Mouse (Mus musculus) heart, postnatal 0 days (tissue): Measurements from ENCODE around the gene Setdb2. TPM values are rescaled to one million over a fixed set of nuclear protein-coding genes. Genes with fewer than 3 reads are reported as not detected.
"Not testable (repeated sequence)": the region's sequence is repeated elsewhere in the genome, so short reads cannot be mapped to it uniquely, and the experiment has no call there.

ENCODE experiments used
- ATAC-seq: fragments of 200-750 bp; cut with Nextera tagmentation; 2 replicates; pipeline ENCODE4 v1.8.0; 2017; ENCODE audit warnings: low read depth, moderate number of reproducible peaks, moderate library complexity; ENCODE audit not compliant: insufficient read depth
- DNase-seq: peaks from one replicate; pipeline ENCODE4 v3.0.0-alpha.2; 2016; ENCODE audit warnings: low spot score
- H3K27ac ChIP-seq: fragments of 300-500 bp; sonication (generic); 2 replicates; pipeline ENCODE4 v1.5.1; 2014; ENCODE audit warnings: low read depth, mild to moderate bottlenecking
- H3K27me3 ChIP-seq: fragments of 300-500 bp; sonication (generic); 2 replicates; pipeline ENCODE4 v1.6.1; 2014; ENCODE audit warnings: low read length, mixed read lengths; ENCODE audit not compliant: control insufficient read depth, insufficient read depth
- H3K36me3 ChIP-seq: fragments of 300-500 bp; sonication (generic); replicated peaks from 2 replicates; pipeline ENCODE4 v1.6.1; 2014; ENCODE audit warnings: low read length, mixed read lengths; ENCODE audit not compliant: control insufficient read depth, insufficient read depth
- H3K4me1 ChIP-seq: fragments of 300-500 bp; sonication (generic); 2 replicates; pipeline ENCODE4 v1.6.1; 2014; ENCODE audit warnings: antibody characterized with exemption; ENCODE audit not compliant: control insufficient read depth, insufficient read depth
- H3K4me2 ChIP-seq: fragments of 300-500 bp; sonication (generic); 2 replicates; pipeline ENCODE4 v1.6.1; 2014; ENCODE audit warnings: low read depth, mild to moderate bottlenecking, low read length, moderate library complexity
- H3K4me3 ChIP-seq: fragments of 300-500 bp; sonication (generic); 2 replicates; pipeline ENCODE4 v1.5.1; 2014; ENCODE audit warnings: low read depth, low read length
- H3K9ac ChIP-seq: fragments of 300-500 bp; sonication (generic); replicated peaks from 2 replicates; pipeline ENCODE4 v1.6.1; 2014; ENCODE audit warnings: low read depth, low read length, mixed read lengths
- H3K9me3 ChIP-seq: fragments of 300-500 bp; sonication (generic); replicated peaks from 2 replicates; pipeline ENCODE4 v1.6.1; 2016; ENCODE audit warnings: low read length; ENCODE audit not compliant: control insufficient read depth
- CTCF ChIP-seq: IDR thresholded peaks from 2 replicates; pipeline ENCODE4 v1.5.1; 2016; ENCODE audit warnings: antibody characterized with exemption, control low read depth, low read depth
- EP300 ChIP-seq: IDR thresholded peaks from 2 replicates; pipeline ENCODE4 v1.6.1; 2016; ENCODE audit warnings: antibody characterized with exemption, low read depth
- WGBS: fragments of 180-500 bp; shearing (Covaris S2); extraction: QIAGEN DNeasy Blood & Tissue Kit; methylation state at CpG from one replicate; pipeline ENCODE4 v1.1.7; 2014; 5-methylcytosine and 5-hydroxymethylcytosine counted together
- polyA plus RNA-seq: library from polyadenylated mRNA; unstranded; fragments of >200 nt; fragmentation: Nextera tagmentation; extraction: Ambion mirVana; gene quantifications from 2 replicates; pipeline ENCODE4 v1.2.1, GENCODE M21; 2015
- total RNA-seq: library from RNA; depleted of rRNA; stranded (reverse); fragments of >200 nt; gene quantifications from 2 replicates; pipeline ENCODE4 v1.2.3, GENCODE M21; 2014; ENCODE audit warnings: low replicate concordance

Setdb2 gene
- total and polyA plus RNA-seq, 2 experiments from 2014 or later = 0.23 to 4.7 TPM

- H3K4me1 ChIP-seq = peaks cover 4% of the 10 kb centered on the region; the same call in 1 of the 2 replicates
- DNase-seq = no peak
- H3K4me3 ChIP-seq = no peak overlapping the region
- no peak for TF ChIP-seq CTCF
- no peak for TF ChIP-seq EP300
- no peak overlapping the region for H3K4me2 ChIP-seq
- no peak overlapping the region for H3K27ac ChIP-seq
- H3K9me3 ChIP-seq = no peaks in the 10 kb centered on the region
- no peaks in the 10 kb centered on the region for H3K27me3 ChIP-seq
- no peak for ATAC-seq
- 89% methylated on average over 3 of the region's 3 CpGs for WGBS
- no peak overlapping the region for H3K9ac ChIP-seq
- peaks cover 4% of the 10 kb centered on the region; the same call in 1 of the 2 replicates for H3K36me3 ChIP-seq
These were observed 3.3 kb downstream of the Setdb2 start for GRCm38 (mm10) chr14:59437398-59437797.

GRCm38 (mm10) chr14:59435206-59435605 lies 5.5 kb downstream of the Setdb2 start:
- ATAC-seq (no peak), DNase-seq (no peak)
- Histone ChIP-seq H3K9ac (no peak overlapping the region), H3K4me3 (no peak overlapping the region), H3K4me2 (no peak overlapping the region), H3K27ac (no peak overlapping the region), H3K9me3 (no peaks in the 10 kb centered on the region), H3K27me3 (no peaks in the 10 kb centered on the region), H3K36me3 (peaks cover 4% of the 10 kb centered on the region; the same call in 1 of the 2 replicates), H3K4me1 (peaks cover 4% of the 10 kb centered on the region; the same call in 1 of the 2 replicates)
- TF ChIP-seq EP300 = no peak
- no peak for TF ChIP-seq CTCF

- H3K4me3 ChIP-seq = no peak overlapping the region
- TF ChIP-seq EP300 (no peak), CTCF (no peak)
- WGBS = 53% methylated on average over 2 of the region's 2 CpGs
- no peaks in the 10 kb centered on the region for H3K9me3 ChIP-seq
- ATAC-seq (no peak), DNase-seq (no peak)
- H3K4me2 ChIP-seq = no peak overlapping the region
- H3K4me1 ChIP-seq = no peaks in the 10 kb centered on the region
- H3K36me3 ChIP-seq = peaks cover 4% of the 10 kb centered on the region; the same call in 1 of the 2 replicates
- no peak overlapping the region for H3K27ac ChIP-seq
- H3K9ac ChIP-seq = no peak overlapping the region
- no peaks in the 10 kb centered on the region for H3K27me3 ChIP-seq
These were observed 6.8 kb downstream of the Setdb2 start for GRCm38 (mm10) chr14:59433902-59434301.

- ATAC-seq = no peak
- no peaks in the 10 kb centered on the region for H3K4me1 ChIP-seq
- no peak overlapping the region for H3K9ac ChIP-seq
- no peaks in the 10 kb centered on the region for H3K36me3 ChIP-seq
- H3K9me3 ChIP-seq = no peaks in the 10 kb centered on the region
- H3K27me3 ChIP-seq = no peaks in the 10 kb centered on the region
- no peak overlapping the region for H3K4me2 ChIP-seq
- 90% methylated on average over 1 of the region's 1 CpGs for WGBS
- H3K27ac ChIP-seq = no peak overlapping the region
- H3K4me3 ChIP-seq = no peak overlapping the region
- TF ChIP-seq CTCF (no peak), EP300 (no peak)
- no peak for DNase-seq
These were observed 10.1 kb downstream of the Setdb2 start for GRCm38 (mm10) chr14:59430556-59430955.

GRCm38 (mm10) chr14:59422912-59423663 lies 17.6 kb downstream of the Setdb2 start:
- Histone ChIP-seq H3K27me3 (no peaks in the 10 kb centered on the region), H3K4me1 (0 out of 2 replicates have a peak, but pooled peaks cover 4% of the 10 kb centered on the region)

GRCm38 (mm10) chr14:59418171-59418570 lies 22.5 kb downstream of the Setdb2 start:
- Histone ChIP-seq H3K4me2 (no peak overlapping the region), H3K4me3 (no peak overlapping the region), H3K4me1 (0 out of 2 replicates have a peak, but pooled peaks cover 4% of the 10 kb centered on the region), H3K36me3 (peaks cover 3% of the 10 kb centered on the region; the same call in 1 of the 2 replicates), H3K9me3 (no peaks in the 10 kb centered on the region), H3K27ac (no peak overlapping the region), H3K9ac (no peak overlapping the region), H3K27me3 (no peaks in the 10 kb centered on the region)
- TF ChIP-seq CTCF (no peak), EP300 (no peak)
- ATAC-seq (no peak), DNase-seq (no peak)
- 80% methylated on average over 4 of the region's 4 CpGs for WGBS

More at GRCm38 (mm10) chr14:59422912-59423663, 17.6 kb downstream of the Setdb2 start:
- ATAC-seq (no peak), DNase-seq (no peak)
- H3K4me2 ChIP-seq = no peak overlapping the region
- no peak overlapping the region for H3K4me3 ChIP-seq
- WGBS = 88% methylated on average over 11 of the region's 11 CpGs
- no peaks in the 10 kb centered on the region for H3K36me3 ChIP-seq
- H3K9me3 ChIP-seq = no peaks in the 10 kb centered on the region
- H3K9ac ChIP-seq = no peak overlapping the region
- no peak overlapping the region for H3K27ac ChIP-seq
- TF ChIP-seq EP300 (no peak), CTCF (no peak)

GRCm38 (mm10) chr14:59414979-59415378 lies 25.7 kb downstream of the Setdb2 start:
- H3K4me2 ChIP-seq, DNase-seq, H3K9ac ChIP-seq, H3K27me3 ChIP-seq, ATAC-seq, H3K27ac ChIP-seq, H3K36me3 ChIP-seq, H3K4me1 ChIP-seq, H3K9me3 ChIP-seq, H3K4me3 ChIP-seq: not testable (repeated sequence)
- WGBS = 98% methylated on average over 2 of the region's 2 CpGs
